Mouse (Mus musculus): ENCODE measurements around the gene Evi2a.

DNA sequence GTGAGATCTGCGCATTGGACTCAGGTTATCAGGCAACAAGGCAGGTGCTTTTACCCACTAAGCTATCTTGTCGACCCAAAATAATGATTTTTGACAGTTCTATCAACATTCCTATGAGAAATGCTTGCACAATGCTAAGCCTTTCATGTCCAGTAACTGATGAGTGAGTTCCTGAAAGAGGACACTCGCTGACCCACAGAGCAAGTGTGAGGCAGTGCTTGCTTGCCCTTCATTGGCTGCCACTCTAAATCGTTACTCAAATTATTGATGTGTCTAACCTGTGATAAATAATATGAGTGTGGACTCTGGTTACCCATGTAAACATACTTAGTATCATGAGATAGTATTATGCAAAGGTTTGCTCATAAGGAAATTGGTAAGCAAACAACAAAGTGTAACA is 30.1 kb upstream of the Evi2a start:
- TF ChIP-seq FLI1 (IDR thresholded peaks at IDR 0.05; ENCODE audit: low read length): no peak
- TF ChIP-seq GATA1 (IDR thresholded peaks at IDR 0.05; ENCODE audit: borderline replicate concordance, low read length): no peak

All from megakaryocyte, embryonic 14.5 days (primary cell).